In the genomic region with DNA sequence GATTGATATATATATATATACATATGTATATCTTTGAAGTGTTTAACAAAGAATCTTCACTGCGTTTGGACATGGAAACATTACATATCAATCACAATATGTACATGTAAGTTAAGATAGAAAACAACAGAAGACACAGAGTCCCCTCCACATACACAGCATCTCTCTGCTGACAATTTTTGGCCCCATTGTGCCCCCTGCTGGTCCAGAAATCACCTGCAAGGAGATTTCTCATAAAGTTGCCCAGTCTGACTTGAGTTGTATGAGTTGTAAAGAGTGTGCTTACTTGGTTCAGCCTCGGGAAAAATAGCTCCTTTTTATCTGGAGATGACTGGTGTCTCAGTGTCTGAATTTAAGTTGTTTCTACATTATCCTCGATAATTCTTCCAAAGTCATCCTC, we compare ENCODE assay signal across 7 mouse cellular contexts.
DNase-seq lines count a peak whose midpoint lies in the region.
"Not testable (repeated sequence)": the region's sequence is repeated elsewhere in the genome, so short reads cannot be mapped to it uniquely, and the experiment has no call there.

No protein-coding gene starts in this region.

- not testable (repeated sequence) for H3K36me3 ChIP-seq in splenic B cell, adult 2 months (ENCODE audit: control insufficient read depth, insufficient read depth, low read length, poor library complexity, severe bottlenecking)

- peak; percentile 61 for DNase-seq in CD4-positive, CD25-positive, alpha-beta regulatory T cell, adult 2 months (ENCODE audit: low read depth, low spot score)
- DNase-seq in T-cell, adult 2 months (ENCODE audit: low spot score): peak; percentile 11
- DNase-seq in adrenal gland, postnatal 10 days: peak; percentile 2
- peak; percentile 44 for DNase-seq in induced T-regulatory cell, adult 2 months (ENCODE audit: low read depth)
- peak; percentile 35 for DNase-seq in splenic B cell, adult 2 months (ENCODE audit: low read depth, low spot score)
- peak; percentile 31 for DNase-seq in thymus, postnatal 14 days
- peak; percentile 45 for DNase-seq in thymus, postnatal 4 days

- H3K27me3 ChIP-seq in splenic B cell, adult 2 months (ENCODE audit: control insufficient read depth, insufficient read depth, low read length, poor library complexity, severe bottlenecking): not testable (repeated sequence)

Comparison
In these comparisons a context has a peak if more than half of its experiments do, and no peak if none do; other contexts are left out.
1. Peak in every context shown above with its lines: DNase-seq.
2. DNase-seq: peak in every context shown above with its lines; median percentile 61 in CD4-positive, CD25-positive, alpha-beta regulatory T cell, adult 2 months; 45 in thymus, postnatal 4 days; 44 in induced T-regulatory cell, adult 2 months; 35 in splenic B cell, adult 2 months; 31 in thymus, postnatal 14 days; 11 in T-cell, adult 2 months; 2 in adrenal gland, postnatal 10 days.